Mouse (Mus musculus) kidney, adult 2 months (tissue): ENCODE measurements around the gene Hoxc4.

Source experiments
- CTCF ChIP-seq: fragments of 200-500 bp; conservative IDR thresholded peaks from 2 replicates; pipeline ENCODE4 v1.5.1; 2011; ENCODE audit warnings: low read depth, mild to moderate bottlenecking, control low read depth, low read length, moderate library complexity, mixed read lengths; ENCODE audit not compliant: insufficient read depth, insufficient read length
- POLR2A ChIP-seq: fragments of 200-500 bp; IDR thresholded peaks from one replicate; pipeline ENCODE4 v1.6.1; 2011; ENCODE audit warnings: low read depth, low read length, control low read depth

GRCm38 (mm10) chr15:102977423-102977974 is 41.2 kb upstream of the Hoxc4 start:
- TF ChIP-seq CTCF, result no peak
- no peak for TF ChIP-seq POLR2A
